Mouse (Mus musculus) kidney, embryonic 15.5 days (tissue): ENCODE results near the gene Hoxd10. TPM values are rescaled to one million over a fixed set of nuclear protein-coding genes. Genes with fewer than 3 reads are reported as not detected.
A peak's percentile ranks its signal among the peaks of the same experiment; 100 is the strongest.

Experiments used
- ATAC-seq: fragments of 200-750 bp; cut with Nextera tagmentation; replicated peaks from 2 replicates; pipeline ENCODE4 v1.8.0; 2017; ENCODE audit warnings: moderate TSS enrichment; ENCODE audit not compliant: low FRiP score
- H3K27ac ChIP-seq: fragments of 300-500 bp; sonication (generic); 2 replicates; pipeline ENCODE4 v1.5.1; 2015; ENCODE audit warnings: mild to moderate bottlenecking, inconsistent platforms
- H3K27me3 ChIP-seq: fragments of 300-500 bp; sonication (generic); 2 replicates; pipeline ENCODE4 v1.6.1; 2015; ENCODE audit warnings: inconsistent platforms
- H3K36me3 ChIP-seq: fragments of 300-500 bp; sonication (generic); 2 replicates; pipeline ENCODE4 v1.6.1; 2015; ENCODE audit warnings: inconsistent platforms
- H3K4me1 ChIP-seq: fragments of 300-500 bp; sonication (generic); 2 replicates; pipeline ENCODE4 v1.6.1; 2015; ENCODE audit warnings: inconsistent platforms
- H3K4me2 ChIP-seq: fragments of 300-500 bp; sonication (generic); 2 replicates; pipeline ENCODE4 v1.6.1; 2015; ENCODE audit warnings: moderate library complexity, mild to moderate bottlenecking, inconsistent platforms
- H3K4me3 ChIP-seq: fragments of 300-500 bp; sonication (generic); replicated peaks from 2 replicates; pipeline ENCODE4 v1.5.1; 2015; ENCODE audit warnings: mild to moderate bottlenecking, inconsistent platforms
- H3K9ac ChIP-seq: fragments of 300-500 bp; sonication (generic); 2 replicates; pipeline ENCODE4 v1.6.1; 2015; ENCODE audit warnings: mild to moderate bottlenecking, inconsistent platforms
- H3K9me3 ChIP-seq: fragments of 300-500 bp; sonication (generic); replicated peaks from 2 replicates; pipeline ENCODE4 v1.6.1; 2016; ENCODE audit warnings: inconsistent platforms
- WGBS: fragments of 180-500 bp; shearing (Covaris S2); methylation state at CpG from one replicate; pipeline ENCODE4 v1.1.7; 2015; ENCODE audit warnings: mixed read lengths; 5-methylcytosine and 5-hydroxymethylcytosine counted together
- polyA plus RNA-seq: library from polyadenylated mRNA; unstranded; fragments of >200 nt; fragmentation: Nextera tagmentation; extraction: Ambion mirVana; gene quantifications from 2 replicates; pipeline ENCODE4 v1.2.1, GENCODE M21; 2015

The Hoxd10 gene
- polyA plus RNA-seq, 1 experiment from 2014 or later, result 33.6 TPM

GRCm38 (mm10) chr2:74733765-74734164, 42.0 kb downstream of the Hoxd10 start:
- peak overlapping the region; percentile 77 for H3K4me2 ChIP-seq
- peak overlapping the region; percentile 37 for H3K4me3 ChIP-seq
- H3K27ac ChIP-seq, result peak overlapping the region; percentile 96

GRCm38 (mm10) chr2:74734451-74734850, 42.7 kb downstream of the Hoxd10 start:
- H3K4me2 ChIP-seq, result peak overlapping the region; percentile 77
- peak overlapping the region; percentile 25; the same call in 1 of the 2 replicates for H3K9ac ChIP-seq
- peak overlapping the region; percentile 96 for H3K27ac ChIP-seq
- H3K27me3 ChIP-seq, result peaks cover 26% of the 10 kb centered on the region
- no peaks in the 10 kb centered on the region for H3K9me3 ChIP-seq
- peaks cover 91% of the 10 kb centered on the region for H3K4me1 ChIP-seq
- ATAC-seq, result no peak
- 7% methylated on average over 13 of the region's 13 CpGs for WGBS
- H3K36me3 ChIP-seq, result peaks cover 14% of the 10 kb centered on the region; the same call in 1 of the 2 replicates
- peak overlapping the region; percentile 45 for H3K4me3 ChIP-seq

More at GRCm38 (mm10) chr2:74733765-74734164, 42.0 kb downstream of the Hoxd10 start:
- no peak for ATAC-seq
- 15% methylated on average over 6 of the region's 6 CpGs for whole genome bisulfite sequencing
- peaks cover 14% of the 10 kb centered on the region; the same call in 1 of the 2 replicates for H3K36me3 ChIP-seq
- H3K4me1 ChIP-seq, result peaks cover 89% of the 10 kb centered on the region
- peaks cover 21% of the 10 kb centered on the region for H3K27me3 ChIP-seq
- no peaks in the 10 kb centered on the region for H3K9me3 ChIP-seq
- peak overlapping the region; percentile 35; the same call in 1 of the 2 replicates for H3K9ac ChIP-seq

GRCm38 (mm10) chr2:74734996-74735811, 43.5 kb downstream of the Hoxd10 start:
- H3K4me3 ChIP-seq, result peak overlapping the region; percentile 45
- H3K36me3 ChIP-seq, result peaks cover 12% of the 10 kb centered on the region; the same call in 1 of the 2 replicates
- peaks cover 97% of the 10 kb centered on the region for H3K4me1 ChIP-seq
- H3K9ac ChIP-seq, result peak overlapping the region; percentile 39
- no peak for ATAC-seq
- no peaks in the 10 kb centered on the region for H3K9me3 ChIP-seq
- peak overlapping the region; percentile 96 for H3K27ac ChIP-seq
- 30% methylated on average over 27 of the region's 27 CpGs for WGBS
- peaks cover 26% of the 10 kb centered on the region for H3K27me3 ChIP-seq
- peak overlapping the region; percentile 77 for H3K4me2 ChIP-seq

- WGBS, result 13% methylated on average over 42 of the region's 42 CpGs
These were observed 44.3 kb downstream of the Hoxd10 start for GRCm38 (mm10) chr2:74735851-74736687.

GRCm38 (mm10) chr2:74736688-74737577, 45.2 kb downstream of the Hoxd10 start:
- no peak for ATAC-seq
- Histone ChIP-seq H3K9ac (peak overlapping the region; percentile 39; the same call in 1 of the 2 replicates), H3K27me3 (peaks cover 26% of the 10 kb centered on the region), H3K4me1 (peaks cover 99% of the 10 kb centered on the region), H3K4me2 (peak overlapping the region; percentile 77), H3K4me3 (peak overlapping the region; percentile 45), H3K27ac (peak overlapping the region; percentile 96), H3K36me3 (no peaks in the 10 kb centered on the region), H3K9me3 (no peaks in the 10 kb centered on the region)
- WGBS, result 33% methylated on average over 15 of the region's 15 CpGs

More at GRCm38 (mm10) chr2:74735851-74736687, 44.3 kb downstream of the Hoxd10 start:
- Histone ChIP-seq H3K36me3 (0 out of 2 replicates have a peak, but pooled peaks cover 4% of the 10 kb centered on the region), H3K4me3 (peak overlapping the region; percentile 45), H3K27me3 (peaks cover 26% of the 10 kb centered on the region), H3K4me1 (peaks cover 98% of the 10 kb centered on the region), H3K27ac (peak overlapping the region; percentile 96), H3K9ac (peak overlapping the region; percentile 39), H3K4me2 (peak overlapping the region; percentile 77), H3K9me3 (no peaks in the 10 kb centered on the region)
- no peak for ATAC-seq

GRCm38 (mm10) chr2:74737578-74738070, 45.9 kb downstream of the Hoxd10 start:
- H3K9ac ChIP-seq, result peak overlapping the region; percentile 33; the same call in 1 of the 2 replicates
- peak overlapping the region; percentile 77 for H3K4me2 ChIP-seq
- no peaks in the 10 kb centered on the region for H3K9me3 ChIP-seq
- peaks cover 26% of the 10 kb centered on the region for H3K27me3 ChIP-seq
- H3K4me3 ChIP-seq, result peak overlapping the region; percentile 45
- no peaks in the 10 kb centered on the region for H3K36me3 ChIP-seq
- ATAC-seq, result no peak
- 31% methylated on average over 7 of the region's 7 CpGs for WGBS
- peak overlapping the region; percentile 96 for H3K27ac ChIP-seq
- H3K4me1 ChIP-seq, result peaks cover 93% of the 10 kb centered on the region

- Histone ChIP-seq H3K27ac (peak overlapping the region; percentile 96), H3K4me2 (peak overlapping the region; percentile 77), H3K4me3 (peak overlapping the region; percentile 45), H3K36me3 (no peaks in the 10 kb centered on the region), H3K9ac (peak overlapping the region; percentile 33), H3K4me1 (peaks cover 81% of the 10 kb centered on the region), H3K9me3 (no peaks in the 10 kb centered on the region), H3K27me3 (peaks cover 29% of the 10 kb centered on the region)
- 9% methylated on average over 20 of the region's 20 CpGs for whole genome bisulfite sequencing
- ATAC-seq, result no peak
These were observed 47.1 kb downstream of the Hoxd10 start for GRCm38 (mm10) chr2:74738623-74739475.

GRCm38 (mm10) chr2:74739476-74739800, 47.7 kb downstream of the Hoxd10 start:
- Histone ChIP-seq H3K4me2 (peak overlapping the region; percentile 77), H3K9me3 (no peaks in the 10 kb centered on the region), H3K27me3 (peaks cover 34% of the 10 kb centered on the region), H3K9ac (peak overlapping the region; percentile 33; the same call in 1 of the 2 replicates), H3K36me3 (no peaks in the 10 kb centered on the region), H3K4me3 (peak overlapping the region; percentile 45), H3K4me1 (peaks cover 77% of the 10 kb centered on the region), H3K27ac (peak overlapping the region; percentile 96)
- WGBS, result 36% methylated on average over 2 of the region's 2 CpGs
- ATAC-seq, result no peak

- H3K9me3 ChIP-seq, result no peaks in the 10 kb centered on the region
- H3K4me2 ChIP-seq, result peak overlapping the region; percentile 77
- H3K4me1 ChIP-seq, result peaks cover 73% of the 10 kb centered on the region
- peak overlapping the region; percentile 45 for H3K4me3 ChIP-seq
- ATAC-seq, result no peak
- H3K9ac ChIP-seq, result peak overlapping the region; percentile 53
- peaks cover 34% of the 10 kb centered on the region for H3K27me3 ChIP-seq
- peak overlapping the region; percentile 96 for H3K27ac ChIP-seq
- WGBS, result 6% methylated on average over 14 of the region's 14 CpGs
- H3K36me3 ChIP-seq, result no peaks in the 10 kb centered on the region
These were observed 48.1 kb downstream of the Hoxd10 start for GRCm38 (mm10) chr2:74739869-74740268.

- ATAC-seq, result peak; percentile 59
- H3K4me2 ChIP-seq, result peak overlapping the region; percentile 77
- WGBS, result 2% methylated on average over 43 of the region's 43 CpGs
These were observed 48.8 kb downstream of the Hoxd10 start for GRCm38 (mm10) chr2:74740311-74741091.

More at GRCm38 (mm10) chr2:74740311-74741091, 48.8 kb downstream of the Hoxd10 start:
- Histone ChIP-seq H3K27me3 (peaks cover 36% of the 10 kb centered on the region), H3K4me3 (peak overlapping the region; percentile 45), H3K9me3 (no peaks in the 10 kb centered on the region), H3K9ac (peak overlapping the region; percentile 53), H3K27ac (peak overlapping the region; percentile 96), H3K4me1 (peaks cover 71% of the 10 kb centered on the region), H3K36me3 (no peaks in the 10 kb centered on the region)
